Mouse (Mus musculus) lung, postnatal 0 days (tissue): ENCODE results near the gene Cttn.

Source experiments
- CTCF ChIP-seq: IDR thresholded peaks from 2 replicates; pipeline ENCODE4 v1.5.1; 2016; ENCODE audit warnings: antibody characterized with exemption, mild to moderate bottlenecking
- EP300 ChIP-seq: IDR thresholded peaks from 2 replicates; pipeline ENCODE4 v1.6.1; 2016; ENCODE audit warnings: antibody characterized with exemption, mild to moderate bottlenecking, control low read depth

DNA sequence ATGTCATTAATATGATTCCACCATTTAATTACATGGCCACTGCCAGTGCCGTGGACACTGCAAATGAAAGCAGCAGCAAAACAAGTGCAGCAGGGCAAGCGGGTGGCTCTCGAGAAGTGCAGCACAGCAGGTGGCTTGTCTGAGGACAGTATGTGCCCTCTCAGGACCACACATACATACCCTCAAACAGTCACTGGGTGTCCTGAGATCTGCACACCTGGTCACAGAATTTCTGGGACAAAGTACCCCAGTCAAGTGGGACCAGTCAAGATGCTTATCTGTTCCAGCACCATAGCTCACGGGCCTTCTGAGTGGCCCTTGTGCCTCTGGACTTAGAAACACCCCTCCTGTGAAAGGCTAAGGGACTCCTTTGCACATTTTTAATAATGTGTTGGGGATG, 33.1 kb upstream of the Cttn start:
- TF ChIP-seq EP300 (peak; percentile 67), CTCF (no peak)
